Mouse (Mus musculus): ENCODE data around the gene Prss45. TPM values are rescaled to one million over a fixed set of nuclear protein-coding genes. Genes with fewer than 3 reads are reported as not detected.

The Prss45 gene
- total and polyA plus RNA-seq, 3 experiments, result 0.18 TPM; not detected in 2

DNA sequence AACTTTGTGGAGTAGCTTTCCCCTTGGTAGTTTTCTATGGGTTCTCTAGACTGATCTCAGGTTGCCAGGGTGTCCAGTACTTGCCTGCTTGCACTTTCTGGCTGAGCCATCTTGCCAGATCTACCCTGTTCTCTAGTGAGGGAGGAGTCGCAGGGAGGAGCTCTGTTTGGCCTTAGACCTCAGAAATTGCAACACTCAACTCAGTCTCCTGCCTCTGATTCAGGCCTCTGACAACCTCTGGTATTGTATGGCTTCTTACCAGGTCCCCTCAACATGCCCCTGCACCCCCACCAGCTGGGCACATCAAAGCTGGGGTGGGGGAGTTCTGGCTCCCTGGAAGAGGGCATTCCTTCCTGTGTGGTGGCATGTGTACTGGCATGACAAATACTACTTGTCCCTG is 43.0 kb downstream of the Prss45 start:
- DNase-seq, result peak in 1 of 2 experiments; percentile 43
- intact Hi-C loops (cut with DNase I), result no loop called here
- TF ChIP-seq CTCF (IDR thresholded peaks at IDR 0.05) (no peak), POLR2A (IDR thresholded peaks at IDR 0.05; ENCODE audit: insufficient read depth, low read depth, low read length) (no peak), EP300 (IDR thresholded peaks at IDR 0.05; ENCODE audit: insufficient read depth, low read depth, low read length) (no peak)
- Histone ChIP-seq H3K4me3 (no peak overlapping the region), H3K9ac (ENCODE audit: low read depth, low read length) (no peak overlapping the region), H3K4me1 (ENCODE audit: control insufficient read depth, insufficient read depth, low read length) (peaks cover 15% of the 10 kb centered on the region), H3K27me3 (ENCODE audit: control insufficient read depth, insufficient read depth, low read length) (no peaks in the 10 kb centered on the region), H3K27ac (peak overlapping the region; percentile 47), H3K79me2 (replicated peaks; ENCODE audit: control insufficient read depth, insufficient read depth, low read length) (no peaks in the 10 kb centered on the region), H3K36me3 (ENCODE audit: control insufficient read depth, insufficient read depth, low read length) (no peaks in the 10 kb centered on the region)
- 90% methylated on average over 1 of the region's 1 CpGs for WGBS

DNA sequence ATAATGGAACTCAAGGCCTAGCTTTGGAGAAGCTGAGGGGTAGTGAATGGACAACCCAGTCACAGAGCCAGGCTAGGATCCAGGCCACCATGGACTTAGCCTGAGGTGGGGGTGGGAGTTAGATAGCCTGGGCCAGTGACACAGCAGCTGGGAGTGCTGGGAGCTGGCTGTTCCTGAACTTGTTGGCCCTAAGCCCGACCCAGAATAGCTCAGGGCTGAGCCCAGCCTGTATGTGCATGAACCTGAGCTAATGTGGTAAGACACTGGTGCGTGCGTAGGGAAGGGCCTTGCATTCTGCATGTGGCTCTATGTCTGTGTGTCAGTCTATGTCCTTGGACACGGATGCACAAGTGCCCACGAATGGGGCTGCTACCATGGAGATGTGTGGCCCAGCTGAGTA is 43.5 kb downstream of the Prss45 start:
- no peaks in the 10 kb centered on the region for H3K79me2 ChIP-seq (replicated peaks; ENCODE audit: control insufficient read depth, insufficient read depth, low read length)
- no peaks in the 10 kb centered on the region for H3K27me3 ChIP-seq (ENCODE audit: control insufficient read depth, insufficient read depth, low read length)
- H3K27ac ChIP-seq, result peak overlapping the region; percentile 47
- intact Hi-C loops (cut with DNase I), result no loop called here
- TF ChIP-seq EP300 (IDR thresholded peaks at IDR 0.05; ENCODE audit: insufficient read depth, low read depth, low read length), result peak; percentile 89
- peak; percentile 59 for TF ChIP-seq POLR2A (IDR thresholded peaks at IDR 0.05; ENCODE audit: insufficient read depth, low read depth, low read length)
- no peak for TF ChIP-seq CTCF (IDR thresholded peaks at IDR 0.05)
- no peaks in the 10 kb centered on the region for H3K36me3 ChIP-seq (ENCODE audit: control insufficient read depth, insufficient read depth, low read length)
- H3K9ac ChIP-seq (ENCODE audit: low read depth, low read length), result no peak overlapping the region
- WGBS, result 38% methylated on average over 5 of the region's 5 CpGs
- H3K4me1 ChIP-seq (ENCODE audit: control insufficient read depth, insufficient read depth, low read length), result peaks cover 18% of the 10 kb centered on the region
- no peak overlapping the region for H3K4me3 ChIP-seq
- peak; percentile 81 to 89 for DNase-seq

DNA sequence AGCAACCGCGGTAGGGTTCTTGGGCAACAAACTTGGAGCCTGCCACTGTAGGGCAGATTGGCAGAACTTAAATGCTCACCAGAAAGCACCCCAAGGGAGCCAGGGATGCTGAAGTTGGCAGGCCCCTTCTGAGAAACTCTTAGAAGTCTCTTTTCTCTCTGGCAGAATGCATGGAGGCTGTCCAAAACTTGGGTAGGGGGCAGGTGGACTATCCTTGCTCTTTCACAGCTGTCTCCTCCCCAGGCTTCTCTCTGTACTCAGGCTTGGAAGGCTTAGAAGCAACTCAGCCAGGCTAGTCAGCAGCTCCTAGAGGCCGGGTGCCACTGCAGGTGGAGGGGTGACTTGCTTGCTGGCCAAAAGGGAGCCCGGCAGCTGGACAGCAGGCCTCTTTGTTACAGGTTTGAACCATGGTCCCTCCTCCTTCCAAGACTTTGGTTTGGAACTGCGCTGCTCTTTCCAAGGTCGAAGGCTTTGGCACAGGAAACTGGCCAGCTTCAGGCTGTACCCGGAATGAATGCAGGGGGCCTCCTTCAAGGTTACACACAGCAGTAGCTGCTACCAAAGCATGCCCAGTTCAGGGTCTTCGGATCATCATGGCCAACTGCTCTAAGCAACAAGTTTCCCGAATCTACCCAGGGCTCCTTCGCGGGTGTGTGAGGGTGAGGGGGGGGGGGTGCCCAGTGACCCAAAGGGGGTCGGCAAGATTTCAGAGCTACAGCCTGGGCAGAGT is 45.0 kb downstream of the Prss45 start, which contains the start of gene Als2cl:
Gene Als2cl (plus strand): TSS at position 680 of the 730 bp plus-strand sequence.
- peak within 1 kb of the TSS; percentile 98 for H3K27ac ChIP-seq
- intact Hi-C loops (cut with DNase I), result no loop called here
- peak within 1 kb of the TSS; percentile 90 for H3K4me3 ChIP-seq
- no peaks in the 10 kb centered on the region for H3K36me3 ChIP-seq (ENCODE audit: control insufficient read depth, insufficient read depth, low read length)
- H3K4me1 ChIP-seq (ENCODE audit: control insufficient read depth, insufficient read depth, low read length), result peaks cover 18% of the 10 kb centered on the region
- 16% methylated on average over 12 of the region's 12 CpGs for WGBS
- H3K9ac ChIP-seq (ENCODE audit: low read depth, low read length), result peak within 1 kb of the TSS; percentile 80
- no peak for TF ChIP-seq POLR2A (IDR thresholded peaks at IDR 0.05; ENCODE audit: insufficient read depth, low read depth, low read length)
- TF ChIP-seq CTCF (IDR thresholded peaks at IDR 0.05), result no peak
- no peak for TF ChIP-seq EP300 (IDR thresholded peaks at IDR 0.05; ENCODE audit: insufficient read depth, low read depth, low read length)
- DNase-seq, result peak; percentile 52 to 64
- no peaks in the 10 kb centered on the region for H3K27me3 ChIP-seq (ENCODE audit: control insufficient read depth, insufficient read depth, low read length)
- H3K79me2 ChIP-seq (replicated peaks; ENCODE audit: control insufficient read depth, insufficient read depth, low read length), result no peaks in the 10 kb centered on the region

DNA sequence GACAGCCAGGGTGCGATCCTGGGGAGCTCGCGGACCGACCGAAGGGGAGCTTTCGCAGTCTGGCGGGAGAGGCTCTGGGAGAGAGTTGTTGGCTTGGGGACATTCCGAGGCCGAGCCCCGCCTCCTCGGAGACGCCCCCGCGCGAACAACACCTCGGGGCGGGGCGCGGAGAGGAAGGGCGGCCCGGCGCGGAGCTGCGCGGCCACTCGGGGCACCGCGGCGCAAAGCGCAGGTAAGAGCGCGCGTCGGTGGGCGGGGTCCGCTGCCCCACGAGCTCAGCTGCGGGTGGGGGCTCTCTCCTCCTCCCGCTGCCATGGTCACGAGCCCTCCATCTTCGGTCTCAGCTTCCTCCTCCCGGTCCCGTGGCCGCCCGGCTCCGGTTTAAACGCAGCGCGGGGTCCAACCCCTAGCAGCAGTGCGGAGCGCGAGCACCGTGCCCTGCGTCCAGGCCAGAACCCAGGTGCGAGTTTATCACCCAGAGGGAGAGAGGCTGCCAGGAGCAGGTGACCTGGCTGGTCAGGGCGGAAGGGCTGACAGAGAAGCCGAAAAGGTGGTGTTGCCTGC is 45.7 kb downstream of the Prss45 start, which contains the start of gene Tmie:
Gene Tmie (minus strand): TSS at position 116 of the 564 bp plus-strand sequence.
- Histone ChIP-seq H3K27me3 (ENCODE audit: control insufficient read depth, insufficient read depth, low read length) (no peaks in the 10 kb centered on the region), H3K4me3 (peak within 1 kb of the TSS; percentile 90), H3K4me1 (ENCODE audit: control insufficient read depth, insufficient read depth, low read length) (peaks cover 18% of the 10 kb centered on the region), H3K36me3 (ENCODE audit: control insufficient read depth, insufficient read depth, low read length) (no peaks in the 10 kb centered on the region), H3K27ac (peak within 1 kb of the TSS; percentile 98), H3K79me2 (replicated peaks; ENCODE audit: control insufficient read depth, insufficient read depth, low read length) (no peaks in the 10 kb centered on the region), H3K9ac (ENCODE audit: low read depth, low read length) (peak within 1 kb of the TSS; percentile 80)
- DNase-seq, result peak; percentile 90 to 91
- intact Hi-C loops (cut with DNase I), result loop anchor here (2.0 kb wide), 2 partner anchors 41 to 111 kb away; partner anchors contain the start of gene Rtp3
- WGBS, result under 1% methylated on average over 57 of the region's 57 CpGs
- peak; percentile 95 for TF ChIP-seq POLR2A (IDR thresholded peaks at IDR 0.05; ENCODE audit: insufficient read depth, low read depth, low read length)
- TF ChIP-seq CTCF (IDR thresholded peaks at IDR 0.05), result peak; percentile 25
- TF ChIP-seq EP300 (IDR thresholded peaks at IDR 0.05; ENCODE audit: insufficient read depth, low read depth, low read length), result peak; percentile 53; the same call in 1 of the 2 replicates

DNA sequence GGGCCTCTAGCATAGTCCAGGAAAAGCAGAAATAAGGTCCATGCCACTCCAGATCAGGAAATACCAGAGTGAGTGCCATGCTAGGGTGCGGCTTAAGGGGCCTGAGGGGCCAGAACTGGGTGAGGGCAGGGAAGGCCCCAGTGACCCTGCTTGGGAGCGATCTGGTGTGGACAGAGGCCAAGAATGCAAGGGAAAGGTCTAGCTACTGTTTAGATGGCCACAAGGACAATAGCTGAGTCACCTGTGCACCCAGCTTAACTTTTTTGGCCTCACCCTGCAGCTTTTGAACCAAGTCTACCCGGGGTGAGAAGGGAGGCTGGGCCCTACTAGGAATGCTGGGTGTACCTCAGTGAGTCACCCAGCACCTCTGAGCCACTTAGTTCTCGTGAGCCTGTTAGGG is 46.4 kb downstream of the Prss45 start:
- intact Hi-C loops (cut with DNase I), result loop anchor here (2.0 kb wide), 2 partner anchors 40 to 110 kb away; partner anchors contain the start of gene Rtp3
- peak overlapping the region; percentile 98 for H3K27ac ChIP-seq

More for the DNA sequence above, 46.4 kb downstream of the Prss45 start:
- no peaks in the 10 kb centered on the region for H3K79me2 ChIP-seq (replicated peaks; ENCODE audit: control insufficient read depth, insufficient read depth, low read length)
- H3K4me3 ChIP-seq, result peak overlapping the region; percentile 90
- WGBS, result 41% methylated on average over 4 of the region's 4 CpGs
- H3K4me1 ChIP-seq (ENCODE audit: control insufficient read depth, insufficient read depth, low read length), result peaks cover 18% of the 10 kb centered on the region
- H3K27me3 ChIP-seq (ENCODE audit: control insufficient read depth, insufficient read depth, low read length), result no peaks in the 10 kb centered on the region
- DNase-seq, result no peak
- H3K36me3 ChIP-seq (ENCODE audit: control insufficient read depth, insufficient read depth, low read length), result no peaks in the 10 kb centered on the region
- H3K9ac ChIP-seq (ENCODE audit: low read depth, low read length), result peak overlapping the region; percentile 70
- no peak for TF ChIP-seq POLR2A (IDR thresholded peaks at IDR 0.05; ENCODE audit: insufficient read depth, low read depth, low read length)
- no peak for TF ChIP-seq CTCF (IDR thresholded peaks at IDR 0.05)
- TF ChIP-seq EP300 (IDR thresholded peaks at IDR 0.05; ENCODE audit: insufficient read depth, low read depth, low read length), result no peak

Measured in heart, adult 2 months (tissue).